Mouse (Mus musculus) cerebral cortex, adult 2 months (tissue): Measurements from ENCODE around the gene Alpk1.

ENCODE experiments used
- WGBS: fragments of 180-500 bp; shearing (Covaris S2); methylation state at CpG from one replicate; pipeline ENCODE4 v1.1.7; 2018; 5-methylcytosine and 5-hydroxymethylcytosine counted together

Alpk1 gene

GRCm38 (mm10) chr3:127790234-127791055 is 10.1 kb upstream of the Alpk1 start:
- under 1% methylated on average over 35 of the region's 36 CpGs for WGBS

- 3% methylated on average over 44 of the region's 44 CpGs for WGBS
Measured at GRCm38 (mm10) chr3:127789500-127790191, 9.3 kb upstream of the Alpk1 start, which contains the start of gene Tifa. TSS of gene Tifa (plus strand) at chr3:127789805.

- 53% methylated on average over 8 of the region's 8 CpGs for WGBS
Measured at GRCm38 (mm10) chr3:127788919-127789318, 8.6 kb upstream of the Alpk1 start.

GRCm38 (mm10) chr3:127788038-127788437 is 7.7 kb upstream of the Alpk1 start:
- WGBS: 86% methylated on average over 7 of the region's 7 CpGs

GRCm38 (mm10) chr3:127783680-127784079 is 3.4 kb upstream of the Alpk1 start:
- WGBS: 97% methylated on average over 8 of the region's 8 CpGs

GRCm38 (mm10) chr3:127782921-127783320 is 2.6 kb upstream of the Alpk1 start:
- 81% methylated on average over 6 of the region's 6 CpGs for WGBS

GRCm38 (mm10) chr3:127780921-127781320 is 594 bp upstream of the Alpk1 start:
- WGBS: 95% methylated on average over 9 of the region's 9 CpGs

GRCm38 (mm10) chr3:127769146-127769545 is 11.2 kb downstream of the Alpk1 start:
- WGBS: 84% methylated on average over 11 of the region's 11 CpGs

- 86% methylated on average over 3 of the region's 3 CpGs for WGBS
Measured at GRCm38 (mm10) chr3:127765971-127766370, 14.4 kb downstream of the Alpk1 start.

GRCm38 (mm10) chr3:127764541-127764940 is 15.8 kb downstream of the Alpk1 start:
- WGBS: 81% methylated on average over 5 of the region's 5 CpGs

GRCm38 (mm10) chr3:127763076-127763612 is 17.2 kb downstream of the Alpk1 start:
- 24% methylated on average over 7 of the region's 7 CpGs for WGBS

- WGBS: 81% methylated on average over 8 of the region's 8 CpGs
Measured at GRCm38 (mm10) chr3:127762403-127762802, 17.9 kb downstream of the Alpk1 start.

- 13% methylated on average over 8 of the region's 8 CpGs for WGBS
Measured at GRCm38 (mm10) chr3:127759212-127759611, 21.1 kb downstream of the Alpk1 start.

- WGBS: 79% methylated on average over 4 of the region's 4 CpGs
Measured at GRCm38 (mm10) chr3:127758806-127759205, 21.5 kb downstream of the Alpk1 start.

GRCm38 (mm10) chr3:127756458-127756857 is 23.9 kb downstream of the Alpk1 start:
- WGBS: 95% methylated on average over 6 of the region's 6 CpGs

GRCm38 (mm10) chr3:127749981-127750562 is 30.3 kb downstream of the Alpk1 start:
- WGBS: 29% methylated on average over 12 of the region's 12 CpGs

- WGBS: 21% methylated on average over 9 of the region's 9 CpGs
Measured at GRCm38 (mm10) chr3:127749266-127749665, 31.1 kb downstream of the Alpk1 start.

- WGBS: 61% methylated on average over 4 of the region's 4 CpGs
Measured at GRCm38 (mm10) chr3:127748644-127749043, 31.7 kb downstream of the Alpk1 start.

GRCm38 (mm10) chr3:127745911-127746640 is 34.3 kb downstream of the Alpk1 start:
- WGBS: 74% methylated on average over 16 of the region's 16 CpGs

GRCm38 (mm10) chr3:127745504-127745903 is 34.8 kb downstream of the Alpk1 start:
- 77% methylated on average over 6 of the region's 6 CpGs for WGBS

GRCm38 (mm10) chr3:127743614-127744365 is 36.5 kb downstream of the Alpk1 start:
- 85% methylated on average over 14 of the region's 14 CpGs for WGBS
